Mouse (Mus musculus): ENCODE measurements at regions not wholly inside any gene's neighbourhood (a gene's known extent, or its start where the extent isn't known, plus 50 kb on each side); places are given as distances from the start of the nearest gene placed in this dataset.

- no peaks in the 10 kb centered on the region for H3K9me3 ChIP-seq
- no peaks in the 10 kb centered on the region for H3K27me3 ChIP-seq (replicated peaks)
- no peaks in the 10 kb centered on the region for H3K4me1 ChIP-seq
- WGBS = 71% methylated on average over 3 of the region's 3 CpGs
- no peak overlapping the region for H3K9ac ChIP-seq
- no peak overlapping the region for H3K4me2 ChIP-seq (replicated peaks)
- H3K36me3 ChIP-seq = no peaks in the 10 kb centered on the region
- no peak overlapping the region for H3K4me3 ChIP-seq
- ATAC-seq (ENCODE audit: low FRiP score, low read depth) = no peak
- no peak overlapping the region for H3K27ac ChIP-seq
Observed at GRCm38 (mm10) chr2:178867086-178867485, 436.8 kb downstream of the Cdh26 start.

GRCm38 (mm10) chr2:178869160-178869559, 438.8 kb downstream of the Cdh26 start:
- H3K9ac ChIP-seq = no peak overlapping the region
- no peaks in the 10 kb centered on the region for H3K9me3 ChIP-seq
- ATAC-seq (ENCODE audit: low FRiP score, low read depth) = no peak
- no peaks in the 10 kb centered on the region for H3K27me3 ChIP-seq (replicated peaks)
- no peak overlapping the region for H3K27ac ChIP-seq
- H3K4me3 ChIP-seq = no peak overlapping the region
- no peaks in the 10 kb centered on the region for H3K36me3 ChIP-seq
- 84% methylated on average over 3 of the region's 3 CpGs for WGBS
- H3K4me2 ChIP-seq (replicated peaks) = no peak overlapping the region
- H3K4me1 ChIP-seq = no peaks in the 10 kb centered on the region

GRCm38 (mm10) chr2:178878436-178878835, 448.1 kb downstream of the Cdh26 start:
- no peak overlapping the region for H3K9ac ChIP-seq
- WGBS = 85% methylated on average over 12 of the region's 12 CpGs
- no peak overlapping the region for H3K27ac ChIP-seq
- H3K4me3 ChIP-seq = no peak overlapping the region
- no peaks in the 10 kb centered on the region for H3K9me3 ChIP-seq
- H3K4me2 ChIP-seq (replicated peaks) = no peak overlapping the region
- H3K36me3 ChIP-seq = no peaks in the 10 kb centered on the region
- no peaks in the 10 kb centered on the region for H3K4me1 ChIP-seq
- ATAC-seq (ENCODE audit: low FRiP score, low read depth) = no peak
- H3K27me3 ChIP-seq (replicated peaks) = no peaks in the 10 kb centered on the region

- no peaks in the 10 kb centered on the region for H3K4me1 ChIP-seq
- H3K27me3 ChIP-seq (replicated peaks) = no peaks in the 10 kb centered on the region
- H3K27ac ChIP-seq = no peak overlapping the region
- no peak overlapping the region for H3K4me3 ChIP-seq
- H3K9me3 ChIP-seq = no peaks in the 10 kb centered on the region
- no peaks in the 10 kb centered on the region for H3K36me3 ChIP-seq
- no peak overlapping the region for H3K4me2 ChIP-seq (replicated peaks)
- H3K9ac ChIP-seq = no peak overlapping the region
- no peak for ATAC-seq (ENCODE audit: low FRiP score, low read depth)
- WGBS = 55% methylated on average over 5 of the region's 5 CpGs
Observed at GRCm38 (mm10) chr2:178885686-178886085, 455.4 kb downstream of the Cdh26 start.

- Histone ChIP-seq H3K4me2 (replicated peaks) (no peak overlapping the region), H3K9ac (no peak overlapping the region), H3K4me1 (no peaks in the 10 kb centered on the region), H3K27me3 (replicated peaks) (no peaks in the 10 kb centered on the region), H3K9me3 (no peaks in the 10 kb centered on the region), H3K4me3 (no peak overlapping the region), H3K27ac (no peak overlapping the region), H3K36me3 (no peaks in the 10 kb centered on the region)
- 79% methylated on average over 6 of the region's 6 CpGs for WGBS
- no peak for ATAC-seq (ENCODE audit: low FRiP score, low read depth)
Observed at GRCm38 (mm10) chr2:178888704-178889103, 458.4 kb downstream of the Cdh26 start.

GRCm38 (mm10) chr2:178902397-178902796, 472.1 kb downstream of the Cdh26 start:
- Histone ChIP-seq H3K9me3 (no peaks in the 10 kb centered on the region), H3K27ac (no peak overlapping the region), H3K4me1 (no peaks in the 10 kb centered on the region), H3K4me3 (no peak overlapping the region), H3K4me2 (replicated peaks) (no peak overlapping the region), H3K27me3 (replicated peaks) (no peaks in the 10 kb centered on the region), H3K36me3 (no peaks in the 10 kb centered on the region), H3K9ac (no peak overlapping the region)
- 86% methylated on average over 5 of the region's 5 CpGs for WGBS
- no peak for ATAC-seq (ENCODE audit: low FRiP score, low read depth)

GRCm38 (mm10) chr2:178909325-178909724, 479.0 kb downstream of the Cdh26 start:
- Histone ChIP-seq H3K27me3 (replicated peaks) (no peaks in the 10 kb centered on the region), H3K9ac (no peak overlapping the region), H3K36me3 (no peaks in the 10 kb centered on the region), H3K4me3 (no peak overlapping the region), H3K9me3 (no peaks in the 10 kb centered on the region), H3K4me2 (replicated peaks) (no peak overlapping the region), H3K27ac (no peak overlapping the region), H3K4me1 (no peaks in the 10 kb centered on the region)
- WGBS = 80% methylated on average over 7 of the region's 7 CpGs
- ATAC-seq (ENCODE audit: low FRiP score, low read depth) = no peak

- WGBS = 45% methylated on average over 3 of the region's 3 CpGs
- no peak overlapping the region for H3K4me3 ChIP-seq
- H3K4me1 ChIP-seq = no peaks in the 10 kb centered on the region
- no peaks in the 10 kb centered on the region for H3K36me3 ChIP-seq
- no peaks in the 10 kb centered on the region for H3K27me3 ChIP-seq (replicated peaks)
- ATAC-seq (ENCODE audit: low FRiP score, low read depth) = no peak
- no peak overlapping the region for H3K4me2 ChIP-seq (replicated peaks)
- H3K9ac ChIP-seq = no peak overlapping the region
- H3K27ac ChIP-seq = no peak overlapping the region
- no peaks in the 10 kb centered on the region for H3K9me3 ChIP-seq
Observed at GRCm38 (mm10) chr2:178911646-178912045, 481.3 kb downstream of the Cdh26 start.

- no peaks in the 10 kb centered on the region for H3K36me3 ChIP-seq
- H3K4me2 ChIP-seq (replicated peaks) = no peak overlapping the region
- WGBS = 87% methylated on average over 6 of the region's 6 CpGs
- no peaks in the 10 kb centered on the region for H3K9me3 ChIP-seq
- no peak overlapping the region for H3K9ac ChIP-seq
- H3K27ac ChIP-seq = no peak overlapping the region
- H3K4me3 ChIP-seq = no peak overlapping the region
- no peak for ATAC-seq (ENCODE audit: low FRiP score, low read depth)
- H3K27me3 ChIP-seq (replicated peaks) = no peaks in the 10 kb centered on the region
- no peaks in the 10 kb centered on the region for H3K4me1 ChIP-seq
Observed at GRCm38 (mm10) chr2:178916316-178917033, 486.1 kb downstream of the Cdh26 start.

- H3K36me3 ChIP-seq = no peaks in the 10 kb centered on the region
- WGBS = 83% methylated on average over 4 of the region's 4 CpGs
- no peak overlapping the region for H3K4me2 ChIP-seq (replicated peaks)
- no peak for ATAC-seq (ENCODE audit: low FRiP score, low read depth)
- no peaks in the 10 kb centered on the region for H3K27me3 ChIP-seq (replicated peaks)
- H3K9me3 ChIP-seq = no peaks in the 10 kb centered on the region
- H3K4me1 ChIP-seq = no peaks in the 10 kb centered on the region
- no peak overlapping the region for H3K4me3 ChIP-seq
- no peak overlapping the region for H3K27ac ChIP-seq
- H3K9ac ChIP-seq = no peak overlapping the region
Observed at GRCm38 (mm10) chr2:178924456-178925115, 494.3 kb downstream of the Cdh26 start.

GRCm38 (mm10) chr2:178927038-178927660, 496.8 kb downstream of the Cdh26 start:
- H3K9me3 ChIP-seq = no peaks in the 10 kb centered on the region
- no peak overlapping the region for H3K27ac ChIP-seq
- no peak overlapping the region for H3K9ac ChIP-seq
- no peaks in the 10 kb centered on the region for H3K36me3 ChIP-seq
- H3K4me3 ChIP-seq = no peak overlapping the region
- H3K4me1 ChIP-seq = no peaks in the 10 kb centered on the region
- 85% methylated on average over 13 of the region's 13 CpGs for WGBS
- no peak for ATAC-seq (ENCODE audit: low FRiP score, low read depth)
- H3K27me3 ChIP-seq (replicated peaks) = no peaks in the 10 kb centered on the region
- H3K4me2 ChIP-seq (replicated peaks) = no peak overlapping the region

GRCm38 (mm10) chr2:178929033-178929432, 498.7 kb downstream of the Cdh26 start:
- no peak overlapping the region for H3K9ac ChIP-seq
- ATAC-seq (ENCODE audit: low FRiP score, low read depth) = no peak
- H3K27me3 ChIP-seq (replicated peaks) = no peaks in the 10 kb centered on the region
- H3K4me1 ChIP-seq = no peaks in the 10 kb centered on the region
- no peaks in the 10 kb centered on the region for H3K36me3 ChIP-seq
- H3K9me3 ChIP-seq = no peaks in the 10 kb centered on the region
- WGBS = 83% methylated on average over 6 of the region's 6 CpGs
- H3K27ac ChIP-seq = no peak overlapping the region
- no peak overlapping the region for H3K4me2 ChIP-seq (replicated peaks)
- no peak overlapping the region for H3K4me3 ChIP-seq
